Mouse (Mus musculus) MEL (cell line): ENCODE data around the gene Extl1. TPM values are rescaled to one million over a fixed set of nuclear protein-coding genes. Genes with fewer than 3 reads are reported as not detected.

ENCODE experiments used
- DNase-seq: peaks from one replicate; pipeline ENCODE4 v3.0.0; 2011; ENCODE audit warnings: low read depth, low spot score
- H3K27ac ChIP-seq: 2 replicates; pipeline ENCODE4 v1.5.1; 2012; ENCODE audit warnings: low read depth, mild to moderate bottlenecking, control low read depth, low read length, moderate library complexity; ENCODE audit not compliant: control insufficient read depth
- H3K27me3 ChIP-seq, 2 experiments: fragments of 150-350 bp in 1 of 2; sonication (generic) in 1 of 2; 2 replicates each; pipeline ENCODE4 v1.6.1; 2012; ENCODE audit warnings: low read length in 2 of 2, mild to moderate bottlenecking in 2 of 2, improper control_type of control experiment in 1 of 2, moderate library complexity in 1 of 2; ENCODE audit not compliant: insufficient read depth in 2 of 2, control insufficient read depth in 1 of 2
- H3K36me3 ChIP-seq, 2 experiments: 2 replicates each; pipeline ENCODE4 v1.6.1; 2012 to 2014; ENCODE audit warnings: low read length in 2 of 2, improper control_type of control experiment in 1 of 2, inconsistent platforms in 1 of 2, mild to moderate bottlenecking in 1 of 2; ENCODE audit not compliant: insufficient read depth in 2 of 2, control insufficient read depth in 1 of 2
- H3K4me1 ChIP-seq, 2 experiments: fragments of 150-350 bp in 1 of 2; sonication (generic) in 1 of 2; 2 replicates each; pipeline ENCODE4 v1.6.1; 2012; ENCODE audit warnings: low read length in 2 of 2, improper control_type of control experiment in 1 of 2, mild to moderate bottlenecking in 1 of 2; ENCODE audit not compliant: insufficient read depth in 2 of 2, control insufficient read depth in 1 of 2
- H3K4me3 ChIP-seq, 2 experiments: fragments of 150-350 bp in 1 of 2; sonication (generic) in 1 of 2; 2 replicates each; pipeline ENCODE4 v1.5.1; 2012; ENCODE audit warnings: low read depth in 2 of 2, low read length in 2 of 2, mild to moderate bottlenecking in 2 of 2, moderate library complexity in 2 of 2, control low read depth in 1 of 2, improper control_type of control experiment in 1 of 2; ENCODE audit not compliant: control insufficient read depth in 1 of 2, insufficient read depth in 1 of 2
- H3K79me2 ChIP-seq: 2 replicates; pipeline ENCODE4 v1.6.1; 2012; ENCODE audit warnings: mild to moderate bottlenecking, low read length, moderate library complexity; ENCODE audit not compliant: control insufficient read depth, poor library complexity, insufficient read depth
- H3K9ac ChIP-seq: 2 replicates; pipeline ENCODE4 v1.6.1; 2012; ENCODE audit warnings: low read depth, mild to moderate bottlenecking, control low read depth, low read length, moderate library complexity; ENCODE audit not compliant: control insufficient read depth, poor library complexity, severe bottlenecking
- H3K9me3 ChIP-seq: fragments of 150-350 bp; sonication (generic); replicated peaks from 2 replicates; pipeline ENCODE4 v1.6.1; 2012; ENCODE audit warnings: mild to moderate bottlenecking, low read length, improper control_type of control experiment, moderate library complexity; ENCODE audit not compliant: insufficient read depth
- BHLHE40 ChIP-seq: IDR thresholded peaks from 2 replicates; pipeline ENCODE4 v1.6.1; 2012; ENCODE audit warnings: low read depth, mild to moderate bottlenecking, inconsistent platforms, low read length, improper control_type of control experiment, borderline replicate concordance
- CHD1 ChIP-seq: IDR thresholded peaks from 2 replicates; pipeline ENCODE4 v1.6.1; 2012; ENCODE audit warnings: low read depth, mild to moderate bottlenecking, inconsistent platforms, low read length, improper control_type of control experiment
- CHD2 ChIP-seq: IDR thresholded peaks from 2 replicates; pipeline ENCODE4 v1.6.1; 2011; ENCODE audit warnings: low read length, improper control_type of control experiment
- E2F4 ChIP-seq: IDR thresholded peaks from 2 replicates; pipeline ENCODE4 v1.6.1; 2011; ENCODE audit warnings: low read depth, low read length, improper control_type of control experiment, borderline replicate concordance
- ELF1 ChIP-seq: IDR thresholded peaks from 2 replicates; pipeline ENCODE4 v1.6.1; 2014; ENCODE audit warnings: low read depth, mild to moderate bottlenecking, inconsistent platforms, low read length, improper control_type of control experiment, moderate library complexity
- ETS1 ChIP-seq: IDR thresholded peaks from 2 replicates; pipeline ENCODE4 v1.6.1; 2012; ENCODE audit warnings: low read depth, mild to moderate bottlenecking, inconsistent platforms, low read length, improper control_type of control experiment, moderate library complexity
- GABPA ChIP-seq: IDR thresholded peaks from 2 replicates; pipeline ENCODE4 v1.6.1; 2012; ENCODE audit warnings: low read depth, mild to moderate bottlenecking, inconsistent platforms, low read length, improper control_type of control experiment, moderate library complexity
- GATA1 ChIP-seq: IDR thresholded peaks from 2 replicates; pipeline ENCODE4 v1.6.1; 2011; ENCODE audit warnings: low read depth, low read length, improper control_type of control experiment
- HCFC1 ChIP-seq: IDR thresholded peaks from 2 replicates; pipeline ENCODE4 v1.6.1; 2012; ENCODE audit warnings: low read depth, mild to moderate bottlenecking, inconsistent platforms, low read length, improper control_type of control experiment, moderate library complexity
- JUND ChIP-seq: IDR thresholded peaks from 2 replicates; pipeline ENCODE4 v1.6.1; 2011; ENCODE audit warnings: low read depth, mild to moderate bottlenecking, improper control_type of control experiment, low read length
- KAT2A ChIP-seq: conservative IDR thresholded peaks from 2 replicates; pipeline ENCODE4 v1.6.1; 2012; ENCODE audit warnings: low read depth, low read length, improper control_type of control experiment, inconsistent platforms
- MAFK ChIP-seq: IDR thresholded peaks from 2 replicates; pipeline ENCODE4 v1.6.1; 2011; ENCODE audit warnings: low read depth, mild to moderate bottlenecking, low read length, improper control_type of control experiment, borderline replicate concordance
- MAX ChIP-seq: IDR thresholded peaks from 2 replicates; pipeline ENCODE4 v1.6.1; 2011; ENCODE audit warnings: low read length, improper control_type of control experiment
- MAZ ChIP-seq: IDR thresholded peaks from 2 replicates; pipeline ENCODE4 v1.6.1; 2012; ENCODE audit warnings: low read depth, mild to moderate bottlenecking, inconsistent platforms, low read length, improper control_type of control experiment
- MEF2A ChIP-seq: IDR thresholded peaks from 2 replicates; pipeline ENCODE4 v1.6.1; 2014; ENCODE audit warnings: low read depth, mild to moderate bottlenecking, inconsistent platforms, low read length, improper control_type of control experiment; ENCODE audit not compliant: poor library complexity, insufficient replicate concordance, severe bottlenecking; ENCODE audit errors: extremely low read depth
- MXI1 ChIP-seq: IDR thresholded peaks from 2 replicates; pipeline ENCODE4 v1.6.1; 2011; ENCODE audit warnings: mild to moderate bottlenecking, low read depth, low read length, improper control_type of control experiment
- MYB ChIP-seq: IDR thresholded peaks from 2 replicates; pipeline ENCODE4 v1.6.1; 2011; ENCODE audit warnings: mild to moderate bottlenecking, low read depth, low read length, improper control_type of control experiment
- MYC ChIP-seq: IDR thresholded peaks from 2 replicates; pipeline ENCODE4 v1.6.1; 2011; ENCODE audit warnings: low read depth, mild to moderate bottlenecking, low read length, improper control_type of control experiment, moderate library complexity
- NELFE ChIP-seq: IDR thresholded peaks from 2 replicates; pipeline ENCODE4 v1.6.1; 2011; ENCODE audit warnings: low read depth, low read length, improper control_type of control experiment
- NRF1 ChIP-seq: IDR thresholded peaks from 2 replicates; pipeline ENCODE4 v1.6.1; 2014; ENCODE audit warnings: low read depth, mild to moderate bottlenecking, inconsistent platforms, low read length, improper control_type of control experiment, moderate library complexity; ENCODE audit not compliant: poor library complexity, insufficient read depth, severe bottlenecking
- POLR2A ChIP-seq, 2 experiments: IDR thresholded peaks; 2 replicates each; pipeline ENCODE4 v1.6.1; 2011 to 2012; ENCODE audit warnings: low read length in 2 of 2, mild to moderate bottlenecking in 2 of 2, control low read depth in 1 of 2, improper control_type of control experiment in 1 of 2, low read depth in 1 of 2, moderate library complexity in 1 of 2; ENCODE audit not compliant: control insufficient read depth in 1 of 2, insufficient read depth in 1 of 2, poor library complexity in 1 of 2
- POLR2AphosphoS2 ChIP-seq: IDR thresholded peaks from 2 replicates; pipeline ENCODE4 v1.6.1; 2011; ENCODE audit warnings: low read length, improper control_type of control experiment
- POLR2AphosphoS5 ChIP-seq: IDR thresholded peaks from 2 replicates; pipeline ENCODE4 v1.6.1; 2012; ENCODE audit warnings: low read depth, borderline replicate concordance, mild to moderate bottlenecking, inconsistent platforms, low read length, moderate library complexity, mixed read lengths
- RAD21 ChIP-seq: IDR thresholded peaks from 2 replicates; pipeline ENCODE4 v1.6.1; 2011; ENCODE audit warnings: mild to moderate bottlenecking, low read depth, low read length, improper control_type of control experiment
- RCOR1 ChIP-seq: IDR thresholded peaks from 2 replicates; pipeline ENCODE4 v1.6.1; 2012; ENCODE audit warnings: low read depth, mild to moderate bottlenecking, inconsistent platforms, low read length, improper control_type of control experiment
- SIN3A ChIP-seq: IDR thresholded peaks from 2 replicates; pipeline ENCODE4 v1.6.1; 2012; ENCODE audit warnings: low read length, improper control_type of control experiment, inconsistent platforms
- TAL1 ChIP-seq: IDR thresholded peaks from 2 replicates; pipeline ENCODE4 v1.6.1; 2012; ENCODE audit warnings: mild to moderate bottlenecking, inconsistent platforms, low read length, moderate library complexity, mixed read lengths
- TBP ChIP-seq: IDR thresholded peaks from 2 replicates; pipeline ENCODE4 v1.8.0; 2011; ENCODE audit warnings: low read depth, low read length, improper control_type of control experiment
- TCF12 ChIP-seq: IDR thresholded peaks from 2 replicates; pipeline ENCODE4 v1.6.1; 2014; ENCODE audit warnings: low read depth, mild to moderate bottlenecking, inconsistent platforms, low read length, improper control_type of control experiment, moderate library complexity
- UBTF ChIP-seq: IDR thresholded peaks from 2 replicates; pipeline ENCODE4 v1.6.1; 2012; ENCODE audit warnings: low read depth, mild to moderate bottlenecking, inconsistent platforms, low read length, improper control_type of control experiment, moderate library complexity, borderline replicate concordance; ENCODE audit not compliant: insufficient read depth
- USF2 ChIP-seq, 2 experiments: IDR thresholded peaks; 2 replicates each; pipeline ENCODE4 v1.6.1; 2011 to 2012; ENCODE audit warnings: improper control_type of control experiment in 2 of 2, low read length in 2 of 2, borderline replicate concordance in 1 of 2, inconsistent platforms in 1 of 2, low read depth in 1 of 2, mild to moderate bottlenecking in 1 of 2; ENCODE audit not compliant: insufficient read depth in 1 of 2
- ZC3H11A ChIP-seq: IDR thresholded peaks from 2 replicates; pipeline ENCODE4 v1.6.1; 2012; ENCODE audit warnings: low read depth, mild to moderate bottlenecking, inconsistent platforms, low read length, improper control_type of control experiment
- ZKSCAN1 ChIP-seq: IDR thresholded peaks from 2 replicates; pipeline ENCODE4 v1.6.1; 2012; ENCODE audit warnings: low read depth, mild to moderate bottlenecking, inconsistent platforms, low read length, improper control_type of control experiment, moderate library complexity
- ZMIZ1 ChIP-seq: IDR thresholded peaks from 2 replicates; pipeline ENCODE4 v1.6.1; 2012; ENCODE audit warnings: low read depth, mild to moderate bottlenecking, inconsistent platforms, low read length, improper control_type of control experiment, moderate library complexity
- ZNF384 ChIP-seq: IDR thresholded peaks from 2 replicates; pipeline ENCODE4 v1.6.1; 2012; ENCODE audit warnings: low read depth, mild to moderate bottlenecking, inconsistent platforms, low read length, improper control_type of control experiment
- polyA plus RNA-seq, 2 experiments: library from polyadenylated mRNA; stranded (reverse) in 1 of 2; unstranded in 1 of 2; fragments of >175 nt in 1 of 2; fragments of >200 nt in 1 of 2; gene quantifications; 2 replicates each; pipeline versions ENCODE4 v1.2.1 to v1.2.4; 2012; ENCODE audit warnings: low replicate concordance in 2 of 2, low read depth in 1 of 2; ENCODE audit not compliant: insufficient read length in 2 of 2, insufficient read depth in 1 of 2, missing spikeins in 1 of 2
- total RNA-seq: library from RNA; depleted of rRNA; stranded (reverse); fragments of 300-350 nt; gene quantifications from 2 replicates; pipeline ENCODE4 v1.2.3, GENCODE M21; 2012

The Extl1 gene
- total and polyA plus RNA-seq, 3 experiments: 0.04 to 0.33 TPM; not detected in 1

GRCm38 (mm10) chr4:134395977-134396825, 12.6 kb upstream of the Extl1 start, which contains the start of gene Pafah2:
Gene Pafah2 (plus strand): TSS chr4:134396320.
- Histone ChIP-seq H3K4me3 (peak within 1 kb of the TSS; percentile 59 to 69), H3K9ac (peak within 1 kb of the TSS; percentile 63), H3K36me3 (no peaks in the 10 kb centered on the region; a peak in 1 of 4 replicates), H3K4me1 (peaks cover 2 to 6% of the 10 kb centered on the region in 2 experiments; a peak in 2 of 4 replicates), H3K27ac (peak within 1 kb of the TSS; percentile 6; the same call in 1 of the 2 replicates), H3K27me3 (no peaks in the 10 kb centered on the region), H3K79me2 (no peaks in the 10 kb centered on the region; the same call in 1 of the 2 replicates), H3K9me3 (no peaks in the 10 kb centered on the region)
- peak; percentile 99 for DNase-seq
- TF ChIP-seq BHLHE40 (peak; percentile 56), TAL1 (no peak), MYB (no peak), NELFE (peak; percentile 30), KAT2A (peak; percentile 99), TBP (peak; percentile 62; the same call in 1 of the 2 replicates), ZMIZ1 (no peak), MXI1 (peak; percentile 80), TCF12 (peak; percentile 46; the same call in 1 of the 2 replicates), GABPA (no peak), POLR2A (IDR thresholded peaks at IDR 0.05; ENCODE audit: control insufficient read depth in 1 of 2, insufficient read depth in 1 of 2, low read depth in 1 of 2, low read length in 2 of 2, poor library complexity in 1 of 2) (0 out of 4 replicates have a peak, but pooled peaks of 1 of the 2 experiments have one; percentile 45), MAFK (no peak), MEF2A (no peak), NRF1 (no peak), RCOR1 (peak; percentile 28; the same call in 1 of the 2 replicates), RAD21 (peak; percentile 76), USF2 (IDR thresholded peaks at IDR 0.05; ENCODE audit: borderline replicate concordance in 1 of 2, insufficient read depth in 1 of 2, low read depth in 1 of 2, low read length in 2 of 2) (no peak), ETS1 (peak; percentile 49; the same call in 1 of the 2 replicates), ZNF384 (peak; percentile 36; the same call in 1 of the 2 replicates), MYC (peak; percentile 90; the same call in 1 of the 2 replicates), POLR2AphosphoS2 (no peak), ELF1 (peak; percentile 69), HCFC1 (peak; percentile 99), JUND (no peak), CHD1 (no peak), ZC3H11A (peak; percentile 57), MAX (peak; percentile 83), E2F4 (no peak), UBTF (no peak), MAZ (0 out of 2 replicates have a peak, but pooled peaks have one; percentile 32), GATA1 (no peak), POLR2AphosphoS5 (no peak), CHD2 (peak; percentile 50), ZKSCAN1 (no peak), SIN3A (peak; percentile 96)
